Mouse (Mus musculus) MEL (cell line): Measurements from ENCODE around the gene Steap3.

Source experiments
- CTCF ChIP-seq, 3 experiments: IDR thresholded peaks in 2 of 3; conservative IDR thresholded peaks in 1 of 3; 2 replicates each; pipeline ENCODE4 v1.5.1; 2011 to 2012; ENCODE audit warnings: low read length in 3 of 3, low read depth in 2 of 3, mild to moderate bottlenecking in 2 of 3, improper control_type of control experiment in 1 of 3, inconsistent platforms in 1 of 3, mixed read lengths in 1 of 3, moderate library complexity in 1 of 3; ENCODE audit not compliant: control insufficient read depth in 1 of 3, insufficient read depth in 1 of 3, poor library complexity in 1 of 3, severe bottlenecking in 1 of 3
- GATA1 ChIP-seq: IDR thresholded peaks from 2 replicates; pipeline ENCODE4 v1.6.1; 2011; ENCODE audit warnings: low read depth, low read length, improper control_type of control experiment
- MAZ ChIP-seq: IDR thresholded peaks from 2 replicates; pipeline ENCODE4 v1.6.1; 2012; ENCODE audit warnings: low read depth, mild to moderate bottlenecking, inconsistent platforms, low read length, improper control_type of control experiment
- POLR2A ChIP-seq, 2 experiments: IDR thresholded peaks; 2 replicates each; pipeline ENCODE4 v1.6.1; 2011 to 2012; ENCODE audit warnings: low read length in 2 of 2, mild to moderate bottlenecking in 2 of 2, control low read depth in 1 of 2, improper control_type of control experiment in 1 of 2, low read depth in 1 of 2, moderate library complexity in 1 of 2; ENCODE audit not compliant: control insufficient read depth in 1 of 2, insufficient read depth in 1 of 2, poor library complexity in 1 of 2
- POLR2AphosphoS5 ChIP-seq: IDR thresholded peaks from 2 replicates; pipeline ENCODE4 v1.6.1; 2012; ENCODE audit warnings: low read depth, borderline replicate concordance, mild to moderate bottlenecking, inconsistent platforms, low read length, moderate library complexity, mixed read lengths
- UBTF ChIP-seq: IDR thresholded peaks from 2 replicates; pipeline ENCODE4 v1.6.1; 2012; ENCODE audit warnings: low read depth, mild to moderate bottlenecking, inconsistent platforms, low read length, improper control_type of control experiment, moderate library complexity, borderline replicate concordance; ENCODE audit not compliant: insufficient read depth

- TF ChIP-seq CTCF (IDR thresholded peaks at IDR 0.05 in 2 of 3, conservative IDR thresholded peaks at IDR 0.05 in 1 of 3; ENCODE audit: control insufficient read depth in 1 of 3, insufficient read depth in 1 of 3, low read depth in 2 of 3, low read length in 3 of 3, poor library complexity in 1 of 3, severe bottlenecking in 1 of 3) = no peak
- no peak for TF ChIP-seq POLR2AphosphoS5
- TF ChIP-seq UBTF = no peak
- TF ChIP-seq GATA1 = no peak
- TF ChIP-seq POLR2A (IDR thresholded peaks at IDR 0.05; ENCODE audit: control insufficient read depth in 1 of 2, insufficient read depth in 1 of 2, low read depth in 1 of 2, low read length in 2 of 2, poor library complexity in 1 of 2) = no peak
- TF ChIP-seq MAZ = no peak
Observed at GRCm38 (mm10) chr1:120189206-120189605, 83.3 kb downstream of the Steap3 start.
